Mouse (Mus musculus): ENCODE data around the gene Rad23a.

- TF ChIP-seq ZC3H11A (IDR thresholded peaks at IDR 0.05; ENCODE audit: low read depth, low read length) (no peak), ETS1 (IDR thresholded peaks at IDR 0.05; ENCODE audit: low read depth, low read length) (no peak), CTCF (IDR thresholded peaks at IDR 0.05 in 2 of 3, conservative IDR thresholded peaks at IDR 0.05 in 1 of 3; ENCODE audit: control insufficient read depth in 1 of 3, insufficient read depth in 1 of 3, low read depth in 2 of 3, low read length in 3 of 3, poor library complexity in 1 of 3, severe bottlenecking in 1 of 3) (no peak), GATA1 (IDR thresholded peaks at IDR 0.05; ENCODE audit: low read depth, low read length) (no peak), HCFC1 (IDR thresholded peaks at IDR 0.05; ENCODE audit: low read depth, low read length) (no peak)
These were observed 51.1 kb downstream of the Rad23a start for GRCm38 (mm10) chr8:84789345-84789744.
